23 mouse cellular contexts compared by ENCODE assay signal in the genomic region with DNA sequence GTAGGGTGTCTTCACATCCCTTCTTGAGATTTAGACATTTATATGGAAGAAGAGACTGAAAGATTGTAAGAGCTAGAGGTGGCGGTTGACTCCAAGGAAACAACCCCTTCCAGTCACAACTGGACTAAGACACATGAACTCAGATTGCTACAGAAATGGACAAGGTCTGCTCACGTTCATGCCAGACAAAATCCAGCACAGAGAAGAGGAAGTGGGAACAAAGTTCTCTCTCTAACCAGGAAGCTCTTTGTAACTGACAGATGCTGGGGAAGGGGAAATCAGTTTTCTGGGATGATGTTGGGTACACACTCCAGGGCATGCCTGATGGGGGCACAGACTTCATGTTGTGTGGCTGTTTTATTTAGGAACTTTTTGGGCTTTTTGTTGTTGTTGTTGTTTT.
DNase-seq lines count a peak whose midpoint lies in the region; ATAC-seq and TF ChIP-seq lines count a peak whose summit lies in the region.
"Had no signal": no experiment of that assay in that cellular context is flagged by ENCODE, and none has a peak within 500 bp of the region (broad histone marks: within the 10 kb centered on the region; RNA-seq: fewer than 3 reads in every experiment).

No protein-coding gene starts in this region.

- H3K27ac ChIP-seq in bone marrow, adult 2 months (ENCODE audit: control insufficient read depth, insufficient read depth, low read depth, low read length, poor library complexity): peak overlapping the region; percentile 17; the same call in 1 of the 2 replicates
- H3K27ac ChIP-seq in bone marrow macrophage, adult 2 months (ENCODE audit: insufficient read depth, low read depth, low read length): peak overlapping the region; percentile 30; the same call in 1 of the 2 replicates
- H3K27ac ChIP-seq in thymus, adult 2 months (ENCODE audit: control insufficient read depth, insufficient read depth, low read length): no peak overlapping the region
- H3K27ac ChIP-seq: embryonic facial prominence, embryonic 13.5 days; embryonic facial prominence, embryonic 15.5 days; forebrain, embryonic 10.5 days; forebrain, embryonic 12.5 days had no signal

- no peaks in the 10 kb centered on the region for H3K27me3 ChIP-seq in thymus, adult 2 months (ENCODE audit: control insufficient read depth, insufficient read depth, low read length)
- H3K27me3 ChIP-seq: embryonic facial prominence, embryonic 13.5 days; embryonic facial prominence, embryonic 15.5 days; forebrain, embryonic 12.5 days had no signal

- WGBS in bone marrow, adult 2 months: 44% methylated on average over 2 of the region's 2 CpGs
- WGBS in thymus, adult 2 months: 76% methylated on average over 2 of the region's 2 CpGs

- H3K4me3 ChIP-seq in bone marrow, adult 2 months (replicated peaks; ENCODE audit: control insufficient read depth, low read depth, low read length): no peak overlapping the region
- H3K4me3 ChIP-seq in bone marrow macrophage, adult 2 months (ENCODE audit: insufficient read depth, low read length): no peak overlapping the region
- H3K4me3 ChIP-seq in thymus, adult 2 months (ENCODE audit: control insufficient read depth, insufficient read depth, low read length): no peak overlapping the region
- H3K4me3 ChIP-seq: embryonic facial prominence, embryonic 13.5 days; embryonic facial prominence, embryonic 15.5 days; erythroblast, embryonic 14.5 days; forebrain, embryonic 10.5 days; forebrain, embryonic 12.5 days had no signal

- no peak for TF ChIP-seq CTCF in bone marrow, adult 2 months (IDR thresholded peaks at IDR 0.05; ENCODE audit: control insufficient read depth, insufficient read depth, low read length)
- TF ChIP-seq CTCF in bone marrow macrophage, adult 2 months (IDR thresholded peaks at IDR 0.05; ENCODE audit: low read depth, low read length): no peak
- TF ChIP-seq CTCF in thymus, adult 2 months (IDR thresholded peaks at IDR 0.05; ENCODE audit: borderline replicate concordance, control insufficient read depth, extremely low read depth, insufficient read depth, low read length, poor library complexity): no peak

- no peak for TF ChIP-seq POLR2A in bone marrow, adult 2 months (IDR thresholded peaks at IDR 0.05; ENCODE audit: borderline replicate concordance, control insufficient read depth, low read depth, low read length)
- no peak for TF ChIP-seq POLR2A in bone marrow macrophage, adult 2 months (IDR thresholded peaks at IDR 0.05; ENCODE audit: borderline replicate concordance, low read depth, low read length)
- TF ChIP-seq POLR2A in thymus, adult 2 months (IDR thresholded peaks at IDR 0.05; ENCODE audit: control insufficient read depth, extremely low read depth, insufficient read depth, low read length, poor library complexity): no peak

- ATAC-seq in megakaryocyte, adult 5-6 weeks (ENCODE audit: poor library complexity, severe bottlenecking): peak; percentile 58
- ATAC-seq: forebrain, embryonic 14.5 days; forebrain, embryonic 16.5 days had no signal

- peaks cover 25% of the 10 kb centered on the region for H3K36me3 ChIP-seq in thymus, adult 2 months (ENCODE audit: control insufficient read depth, insufficient read depth, low read length)

- peaks cover 2% of the 10 kb centered on the region for H3K4me1 ChIP-seq in bone marrow, adult 2 months (ENCODE audit: control insufficient read depth, insufficient read depth, low read length)
- peaks cover 27% of the 10 kb centered on the region for H3K4me1 ChIP-seq in bone marrow macrophage, adult 2 months (ENCODE audit: control insufficient read depth, insufficient read depth, low read length)
- no peaks in the 10 kb centered on the region; the same call in 1 of the 2 replicates for H3K4me1 ChIP-seq in thymus, adult 2 months (replicated peaks; ENCODE audit: control insufficient read depth, insufficient read depth, low read length)
- H3K4me1 ChIP-seq: embryonic facial prominence, embryonic 13.5 days; embryonic facial prominence, embryonic 15.5 days; forebrain, embryonic 10.5 days; forebrain, embryonic 12.5 days had no signal

- no peak for DNase-seq in layer of hippocampus, postnatal 36 days
- DNase-seq in thymus, adult 2 months: no peak
- DNase-seq in left cerebral cortex, adult 8-10 months (ENCODE audit: low spot score in 2 of 2): no peak
- DNase-seq: adrenal gland, adult 2 months; adrenal gland, postnatal 10 days; adrenal gland, postnatal 25 days; cerebellum, adult 11 months; cerebellum, adult 18-20 months; cerebellum, adult 8-10 months; cerebellum, adult 9-11 months; cerebellum, postnatal 14 days; cerebellum, postnatal 36 days; embryo, embryonic 11 days had no signal
